Mouse (Mus musculus): ENCODE results near the gene Tpk1.
"Not testable (repeated sequence)": the region's sequence is repeated elsewhere in the genome, so short reads cannot be mapped to it uniquely, and the experiment has no call there.

Tpk1 gene

DNA sequence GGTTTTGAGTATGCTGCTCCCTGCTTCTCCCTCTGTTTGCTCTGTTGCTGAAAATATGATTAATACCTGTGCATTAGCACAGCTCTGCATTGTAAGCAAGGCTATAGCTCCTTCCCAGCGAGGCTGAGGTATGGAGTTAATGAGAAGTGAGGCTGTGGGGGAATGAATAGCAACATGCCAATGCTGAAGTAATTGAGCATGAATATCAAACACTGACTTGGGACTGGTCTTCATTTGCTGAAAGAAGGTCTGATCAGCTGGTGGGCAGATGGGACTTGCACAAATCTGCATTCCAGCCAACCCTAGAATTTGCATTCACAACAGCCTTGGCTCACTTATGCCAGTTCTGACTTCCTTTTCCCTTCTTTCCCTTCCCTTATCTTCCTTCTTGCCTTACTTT is 144.0 kb downstream of the Tpk1 start:
- DNase-seq (ENCODE audit: low spot score in 2 of 2): no peak

DNA sequence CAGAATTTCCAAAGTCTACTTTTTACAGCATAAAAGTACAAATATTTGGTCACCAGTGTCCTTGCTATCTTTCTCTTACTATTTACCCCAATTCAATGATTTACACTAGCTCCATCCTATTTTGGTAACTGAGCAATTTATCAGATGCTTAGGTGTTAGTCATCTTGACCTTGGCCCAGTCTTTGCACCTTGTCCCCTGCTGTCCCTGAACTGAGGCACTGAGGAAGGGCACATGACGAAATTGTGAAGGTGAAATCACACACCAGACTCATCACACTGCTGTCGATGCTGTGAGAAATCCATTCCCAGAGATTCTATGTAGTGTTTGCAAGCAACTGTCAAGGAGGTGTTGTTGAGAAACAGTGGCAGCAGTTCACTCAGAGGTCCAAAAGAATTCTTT is 145.9 kb downstream of the Tpk1 start:
- no peak for DNase-seq (ENCODE audit: low spot score in 2 of 2)

DNA sequence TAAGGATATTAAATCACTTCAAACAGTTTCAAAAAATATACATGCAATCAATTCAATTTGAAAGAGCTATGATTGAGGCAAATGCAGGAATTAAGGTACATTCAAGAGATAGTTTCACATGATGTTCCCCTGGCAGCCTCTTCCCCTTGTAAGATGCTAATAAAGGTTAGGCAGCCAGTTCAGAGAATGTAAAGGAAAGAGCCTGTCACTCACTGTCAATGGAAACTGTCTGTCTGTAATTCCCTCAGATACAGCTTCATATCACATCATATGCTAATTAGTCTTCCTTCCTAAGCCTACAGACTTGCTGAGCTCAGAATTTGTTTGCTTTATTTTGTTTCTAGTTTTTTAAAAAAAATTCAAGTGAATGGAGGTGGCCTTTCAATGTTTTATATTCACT is 147.7 kb downstream of the Tpk1 start:
- DNase-seq (ENCODE audit: low spot score in 2 of 2): no peak

DNA sequence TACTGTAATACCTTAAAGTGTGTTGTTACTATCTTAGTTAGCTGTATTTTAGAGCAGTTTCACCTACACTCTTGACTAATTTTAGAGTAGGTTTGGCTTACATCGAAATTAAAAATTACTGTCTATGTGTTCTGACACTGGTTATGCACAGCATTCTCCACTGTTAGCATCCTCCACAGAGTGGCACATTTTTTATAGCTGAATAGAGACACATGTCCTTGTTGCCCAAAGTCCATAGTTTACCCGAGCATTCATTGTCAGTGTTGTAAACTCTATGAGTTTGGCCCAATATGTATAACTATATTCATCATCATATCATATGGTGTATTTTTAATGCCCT is 148.8 kb downstream of the Tpk1 start:
- no peak for DNase-seq (ENCODE audit: low spot score in 2 of 2)

DNA sequence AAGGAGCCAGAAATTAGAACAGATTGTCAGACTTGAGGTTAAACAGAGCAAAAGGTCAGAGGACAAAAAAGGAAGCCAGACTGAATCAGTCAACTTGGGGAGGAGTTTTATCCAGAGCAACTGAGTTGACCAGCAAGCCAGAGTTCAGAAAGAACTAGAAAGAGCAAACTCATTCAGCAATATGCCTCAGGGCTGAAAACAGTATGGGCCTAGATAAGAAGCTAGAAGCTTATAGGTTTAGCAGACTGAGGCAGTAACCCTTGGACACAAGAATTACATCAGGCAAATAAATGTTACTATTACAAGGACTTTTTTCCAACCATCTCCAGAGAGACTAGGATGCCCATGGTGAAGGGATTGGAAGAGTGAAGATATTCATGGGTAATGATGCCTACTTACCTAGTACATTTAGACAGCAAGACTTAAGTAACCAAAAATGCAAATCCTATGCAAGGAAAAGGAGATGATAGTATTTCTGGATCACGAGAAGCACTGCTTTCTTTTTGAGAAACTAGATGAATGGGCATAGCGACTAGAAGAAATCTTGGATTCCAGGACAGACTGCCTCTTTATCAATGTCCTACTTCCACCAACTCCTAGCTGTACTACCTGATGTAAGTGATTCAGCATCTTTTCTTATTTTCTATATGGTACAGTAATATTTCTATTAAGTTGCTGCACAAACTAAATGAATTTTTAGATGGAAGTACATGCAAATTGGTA is 149.3 kb downstream of the Tpk1 start:
- DNase-seq (ENCODE audit: low spot score in 2 of 2): no peak

DNA sequence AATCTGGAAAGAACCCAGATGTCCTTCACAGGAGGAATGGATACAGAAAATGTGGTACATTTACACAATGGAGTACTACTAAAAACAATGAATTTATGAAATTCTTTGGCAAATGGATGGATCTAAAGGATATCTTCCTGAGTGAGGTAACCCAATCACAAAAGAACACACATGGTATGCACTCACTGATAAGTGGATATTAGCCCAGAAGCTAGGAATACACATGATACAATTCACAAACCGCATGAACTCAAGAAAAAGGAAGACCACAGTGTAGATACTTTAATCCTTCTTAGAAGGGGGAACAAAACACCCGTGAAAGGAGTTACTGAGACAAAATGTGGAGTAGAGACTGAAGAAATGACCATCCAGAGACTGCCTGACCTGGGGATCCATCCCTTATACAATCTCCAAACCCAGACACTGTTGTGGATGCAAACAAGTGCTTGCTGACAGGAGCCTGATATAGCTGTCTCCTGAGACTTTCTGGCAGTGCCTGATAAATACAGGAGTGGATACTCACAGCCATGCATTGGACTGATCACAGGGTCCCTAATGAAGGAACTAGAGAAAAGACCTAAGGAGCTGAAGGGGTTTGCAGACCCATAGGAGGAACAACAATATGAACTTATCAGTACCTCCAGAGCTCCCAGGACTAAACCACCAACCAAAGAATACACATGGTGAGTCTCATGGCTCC is 159.2 kb downstream of the Tpk1 start:
- DNase-seq (ENCODE audit: low spot score in 2 of 2): not testable (repeated sequence)

DNA sequence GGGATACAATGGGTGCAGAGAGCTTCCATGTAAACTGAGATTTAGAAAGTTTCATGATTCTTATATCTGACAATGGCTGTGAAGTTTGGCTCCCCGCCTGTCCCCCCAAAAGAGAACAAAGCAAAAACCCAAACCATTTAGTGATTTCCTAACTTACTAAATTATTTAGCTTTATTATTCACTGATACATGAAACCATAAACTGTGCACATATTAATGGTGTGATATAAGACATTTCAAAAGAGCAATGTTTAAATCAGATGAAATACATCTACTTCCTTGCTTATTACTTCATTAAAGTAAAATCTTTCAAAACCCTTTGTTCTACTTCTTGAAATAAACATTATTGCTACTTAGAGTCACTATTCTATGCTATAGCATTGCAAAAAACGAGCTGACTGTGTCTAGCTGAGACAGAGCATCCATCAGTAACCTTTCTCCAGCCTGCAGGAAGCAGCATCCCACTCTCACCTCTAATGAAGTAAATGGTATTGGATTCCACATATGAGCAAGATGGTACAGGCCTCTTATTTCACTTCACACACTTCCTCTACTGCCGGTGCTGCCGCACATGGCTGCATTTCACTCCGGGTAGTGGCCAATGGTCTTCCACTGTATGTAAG is 161.4 kb downstream of the Tpk1 start:
- no peak for DNase-seq (ENCODE audit: low spot score in 2 of 2)

DNA sequence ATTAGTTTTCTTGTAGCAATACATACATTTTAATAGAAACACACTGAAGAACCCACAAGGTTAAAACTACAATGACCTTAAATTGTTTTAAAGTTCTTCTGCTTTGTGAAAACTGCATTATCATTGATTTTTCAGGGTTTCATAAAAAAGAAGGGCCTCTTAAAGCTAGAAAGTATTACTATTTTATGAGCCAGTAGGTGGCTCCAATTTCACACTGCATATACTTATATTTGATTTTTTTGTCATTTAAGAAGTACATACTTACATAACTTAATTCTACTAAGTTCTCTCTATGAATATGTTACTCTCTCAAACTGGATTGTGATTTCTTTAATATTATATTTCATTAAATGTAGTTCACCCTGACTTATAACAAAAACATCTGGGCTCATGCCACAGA is 173.7 kb downstream of the Tpk1 start:
- DNase-seq (ENCODE audit: low spot score in 2 of 2): no peak

DNA sequence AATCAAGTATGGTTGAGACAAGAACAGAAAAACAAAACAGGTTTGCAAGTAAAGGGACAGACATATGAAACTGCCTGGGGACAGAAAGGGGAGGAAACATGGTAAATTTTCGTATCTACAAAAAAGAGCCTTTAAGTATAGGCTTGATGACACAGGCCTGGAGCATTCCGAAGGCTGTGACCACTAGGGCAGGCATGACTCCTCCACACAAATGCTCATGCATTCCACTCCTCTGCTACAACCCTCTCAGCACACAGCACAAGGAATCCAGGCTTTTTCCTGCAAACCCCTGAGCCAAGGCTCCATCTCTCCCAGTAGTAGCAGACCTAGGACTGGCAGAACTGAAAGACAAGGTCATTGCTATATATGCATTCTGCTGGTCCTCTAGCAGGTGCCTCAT is 179.4 kb downstream of the Tpk1 start:
- no peak for DNase-seq (ENCODE audit: low spot score in 2 of 2)

DNA sequence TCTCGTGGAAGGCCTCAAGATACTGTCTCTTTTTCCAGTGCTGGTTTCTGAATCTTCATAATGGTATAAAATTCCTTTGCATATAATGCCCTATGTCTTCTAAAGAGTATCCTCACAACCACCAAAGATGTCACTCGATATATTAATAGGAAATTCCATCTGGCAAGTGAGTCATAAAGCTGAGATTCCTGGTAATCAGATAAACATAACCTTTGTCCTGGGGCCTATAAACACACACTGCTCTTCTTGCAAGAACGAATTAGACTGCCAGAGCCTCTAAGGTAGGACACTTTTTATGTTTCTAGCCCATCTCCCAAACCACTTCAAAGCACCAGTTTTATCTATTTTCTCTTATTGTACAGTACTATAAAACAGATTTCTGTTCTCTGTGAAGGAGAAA is 185.4 kb downstream of the Tpk1 start:
- no peak for DNase-seq (ENCODE audit: low spot score in 2 of 2)

DNA sequence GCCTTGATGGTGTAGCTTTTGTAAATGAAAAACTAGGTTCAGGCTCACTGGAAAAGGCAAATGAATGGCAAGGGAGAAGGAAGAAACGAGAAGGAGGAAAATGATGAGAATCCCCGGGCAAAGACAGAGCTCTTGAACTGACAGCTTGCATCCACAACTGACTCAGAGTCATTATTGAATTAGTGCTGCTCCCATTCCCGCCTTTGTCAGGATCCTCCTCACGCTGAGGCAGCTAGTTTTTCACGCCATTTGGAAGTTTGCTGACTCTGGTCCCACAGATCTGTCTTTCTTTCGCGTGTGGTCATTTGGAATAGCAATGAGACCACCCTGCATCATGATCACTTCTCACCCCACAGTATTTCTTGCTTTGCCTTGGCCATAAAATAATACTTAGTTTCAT is 187.3 kb downstream of the Tpk1 start:
- no peak for DNase-seq (ENCODE audit: low spot score in 2 of 2)

DNA sequence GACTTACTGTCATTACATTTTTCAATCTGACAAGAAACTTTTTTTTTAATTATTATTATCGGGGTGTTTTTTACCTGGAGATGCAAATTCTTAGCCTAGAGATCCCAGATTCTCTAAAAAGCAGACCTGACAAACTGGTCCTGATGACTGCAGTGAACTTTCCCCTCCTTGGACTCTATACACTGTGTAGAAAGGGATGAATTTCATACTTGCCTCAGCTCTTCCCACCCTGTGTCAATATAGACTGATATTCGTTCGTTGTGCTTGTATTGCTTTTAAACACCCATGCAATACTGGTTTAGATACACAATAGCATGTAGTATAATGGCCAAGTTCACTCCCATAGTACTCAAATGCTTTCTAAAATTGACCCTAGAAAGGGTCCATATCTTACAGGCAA is 189.7 kb downstream of the Tpk1 start:
- no peak for DNase-seq (ENCODE audit: low spot score in 2 of 2)

DNA sequence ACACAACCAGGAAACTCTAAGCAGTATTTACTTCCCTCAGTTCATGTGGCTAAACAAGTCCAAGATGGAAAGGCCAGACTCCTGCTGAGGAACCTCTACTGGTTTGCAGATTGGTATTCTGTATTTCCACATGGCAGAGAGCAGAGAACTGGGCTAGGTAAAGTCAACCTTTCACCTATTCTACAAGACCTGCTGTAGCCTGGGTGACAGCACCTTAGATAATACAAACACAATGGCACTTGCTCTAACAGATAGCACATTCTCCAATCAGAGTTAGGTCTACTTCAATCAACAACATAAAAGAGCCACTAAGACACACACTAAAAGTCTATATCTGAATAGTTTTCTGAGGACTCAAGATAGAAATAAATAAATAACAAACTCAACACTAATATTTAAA is 190.2 kb downstream of the Tpk1 start:
- no peak for DNase-seq (ENCODE audit: low spot score in 2 of 2)

DNA sequence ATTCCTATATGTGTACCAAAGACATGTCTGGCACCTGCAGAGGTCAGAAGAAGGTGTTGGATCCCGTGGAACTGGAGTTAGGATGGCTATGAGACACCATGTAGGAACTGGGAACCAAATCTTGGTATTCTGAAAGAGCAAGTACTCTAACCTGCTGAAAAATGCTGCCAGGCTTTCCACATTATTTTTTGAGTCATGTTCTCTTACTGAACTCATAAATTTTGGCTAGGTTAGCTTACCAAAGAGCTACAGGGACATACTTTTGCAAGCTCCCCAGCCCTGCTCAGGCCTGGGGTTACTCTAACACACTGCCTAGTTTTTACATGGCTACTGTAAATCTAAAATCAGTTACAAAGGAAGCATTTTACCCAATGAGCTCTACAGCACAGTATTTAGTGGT is 194.5 kb downstream of the Tpk1 start:
- DNase-seq (ENCODE audit: low spot score in 2 of 2): no peak

DNA sequence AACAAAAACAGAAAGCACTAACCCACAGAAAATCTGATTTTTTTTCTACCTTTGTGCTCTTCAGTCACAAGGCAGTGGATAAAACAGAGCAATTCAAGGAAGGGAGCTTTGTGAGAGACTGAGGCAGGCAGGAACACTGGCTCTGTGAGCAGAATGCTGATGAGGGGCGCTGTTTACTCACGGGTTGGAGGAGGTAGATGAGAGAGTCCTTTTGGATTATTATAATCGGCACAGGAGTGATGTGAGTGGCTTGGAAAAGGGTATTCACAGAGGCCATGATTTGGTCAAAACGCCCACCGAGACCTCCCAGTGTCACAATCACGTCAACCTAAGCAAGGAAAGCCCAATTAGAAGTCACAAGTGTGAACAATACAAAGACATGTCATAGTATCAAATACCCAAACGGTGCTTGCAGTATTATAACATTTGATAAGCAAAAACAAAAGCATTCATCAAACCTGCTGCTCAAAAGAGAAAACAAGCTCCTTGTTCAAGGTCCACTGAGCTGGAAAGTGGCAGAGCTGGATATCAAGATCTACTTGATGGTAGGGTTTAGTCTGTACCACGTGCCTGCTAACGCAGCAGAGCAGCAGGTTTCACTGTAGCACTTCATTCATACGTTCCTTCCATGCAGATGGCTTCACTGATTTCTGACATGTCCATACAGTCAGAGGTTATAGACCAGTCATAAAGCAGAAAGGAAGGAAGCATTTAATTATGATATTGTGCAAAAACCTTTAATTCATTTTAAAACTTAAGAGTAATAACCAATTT is 197.1 kb downstream of the Tpk1 start:
- no peak for DNase-seq (ENCODE audit: low spot score in 2 of 2)

DNA sequence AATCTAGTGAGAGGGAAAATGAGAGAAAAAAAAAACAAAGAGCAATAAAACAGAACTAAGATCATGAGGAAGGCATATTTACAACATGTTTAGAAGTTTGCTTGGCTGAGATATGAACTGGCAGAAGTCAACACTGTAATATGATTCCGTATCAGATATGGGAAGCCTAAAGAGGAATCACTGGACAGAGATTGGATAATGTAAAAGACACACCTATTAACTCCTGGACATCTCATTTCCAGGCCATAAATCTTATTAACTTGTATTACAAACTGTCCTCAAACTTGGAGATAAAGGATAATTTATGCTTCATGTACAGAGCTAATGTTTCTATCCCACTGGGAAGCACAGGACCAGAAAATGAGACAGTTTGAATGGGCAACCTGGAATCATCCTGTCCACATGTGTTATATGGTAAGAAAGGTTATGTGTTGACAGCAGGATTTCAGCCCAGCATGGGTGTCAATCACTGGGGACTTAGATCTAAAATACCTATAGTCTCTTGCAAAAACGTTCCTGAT is 203.2 kb downstream of the Tpk1 start:
- no peak for DNase-seq (ENCODE audit: low spot score in 2 of 2)

DNA sequence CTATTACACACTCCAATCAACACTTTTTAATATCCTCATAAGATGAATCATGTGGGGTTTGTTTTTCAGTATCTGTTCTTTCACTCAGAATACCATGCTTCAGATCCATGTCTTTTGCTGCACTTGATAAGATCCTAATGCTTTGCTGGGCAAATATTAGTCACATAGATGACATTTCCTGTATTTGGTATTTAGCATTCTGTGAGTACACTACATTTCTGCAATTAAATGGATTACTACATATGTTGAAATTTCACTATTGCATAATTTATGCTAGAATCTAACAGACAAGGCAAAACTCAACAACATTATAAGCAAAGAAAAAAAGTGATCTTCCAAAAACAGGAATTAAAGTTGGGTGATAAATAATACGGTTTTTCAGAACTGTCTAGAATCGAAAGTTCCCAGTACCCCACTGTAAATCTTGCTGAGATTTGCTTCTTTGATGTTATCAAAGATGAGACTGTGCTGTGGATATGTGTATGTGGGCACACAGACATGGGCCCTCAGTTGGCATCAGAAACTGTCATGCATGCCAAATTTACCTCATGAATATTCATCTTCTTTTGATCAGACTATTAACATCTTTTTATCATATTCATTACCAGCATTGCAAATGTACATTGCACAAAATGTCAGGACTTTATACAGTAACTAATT is 203.8 kb downstream of the Tpk1 start:
- DNase-seq (ENCODE audit: low spot score in 2 of 2): no peak

DNA sequence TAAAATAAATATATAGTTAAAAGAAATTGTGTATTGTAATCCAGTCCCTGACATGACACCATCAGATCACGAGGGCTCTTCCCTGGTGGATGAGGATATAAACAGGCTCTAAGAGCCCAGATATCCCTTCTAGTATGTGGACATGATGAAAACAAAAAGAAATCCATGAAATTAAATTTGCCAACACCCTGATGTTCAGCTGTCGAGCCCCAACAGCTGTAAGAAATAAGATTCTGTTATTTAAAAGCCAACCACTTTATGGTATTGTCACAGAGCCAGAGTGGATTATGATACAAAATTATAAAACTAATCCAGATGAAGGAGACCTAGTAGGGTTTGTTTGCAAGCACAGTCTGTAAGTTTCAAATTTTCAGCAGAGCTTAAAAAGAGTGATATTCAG is 207.0 kb downstream of the Tpk1 start:
- no peak for DNase-seq (ENCODE audit: low spot score in 2 of 2)

DNA sequence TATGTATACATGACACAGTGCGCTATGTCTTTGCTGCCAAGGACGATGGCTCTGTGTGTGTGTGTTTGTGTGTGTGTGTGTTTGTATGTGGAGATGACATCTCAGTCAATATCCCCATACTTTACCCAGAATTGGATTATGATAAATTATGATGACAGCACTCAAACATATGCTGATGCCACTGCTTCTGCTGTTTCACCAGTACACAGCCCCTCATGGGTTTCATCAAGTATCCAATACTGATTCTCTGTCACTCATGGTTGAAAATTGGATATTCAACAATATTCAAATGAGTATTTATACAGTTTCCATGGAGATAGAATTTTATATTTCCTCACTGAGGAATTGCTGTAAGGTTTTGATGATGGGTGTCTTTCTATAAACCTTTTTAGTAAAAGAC is 208.1 kb downstream of the Tpk1 start:
- DNase-seq (ENCODE audit: low spot score in 2 of 2): no peak

DNA sequence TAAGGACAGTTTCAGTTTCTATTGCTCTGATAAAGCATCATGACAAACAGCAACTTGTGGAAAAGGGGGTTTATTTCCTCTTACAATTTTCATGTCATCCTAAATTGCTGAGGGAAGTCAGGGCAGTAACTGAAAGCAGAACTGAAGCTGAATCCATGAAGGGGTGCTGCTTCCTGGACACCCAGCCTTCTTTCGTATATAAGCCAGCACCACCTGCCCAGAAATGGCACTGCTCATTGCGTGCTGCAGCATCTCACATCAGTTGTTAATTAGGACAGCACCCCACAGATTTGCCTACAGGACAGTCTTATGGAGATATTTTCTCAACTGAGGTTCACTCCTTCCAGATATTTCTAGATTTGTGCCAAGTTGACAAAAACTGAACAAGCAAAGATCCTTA is 216.6 kb downstream of the Tpk1 start:
- DNase-seq (ENCODE audit: low spot score in 2 of 2): no peak

DNA sequence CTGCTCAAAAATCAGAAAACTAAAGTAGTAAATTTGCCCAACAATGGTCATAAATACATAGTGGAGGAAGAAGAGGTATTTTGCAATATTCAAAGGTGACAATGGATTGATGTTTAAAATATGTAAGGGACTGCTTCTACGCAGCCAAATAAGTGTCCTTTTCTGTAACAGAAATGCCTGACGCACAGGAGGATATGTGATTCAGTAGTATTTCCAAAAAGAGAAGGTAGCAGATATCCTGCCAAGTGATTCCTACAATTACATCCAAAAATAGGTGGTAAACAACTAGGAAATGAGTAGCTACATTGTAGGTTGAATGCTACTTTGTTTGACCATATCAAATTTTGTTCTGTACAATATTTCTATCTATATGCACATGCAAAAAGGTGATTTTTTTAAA is 220.2 kb downstream of the Tpk1 start:
- DNase-seq (ENCODE audit: low spot score in 2 of 2): no peak

DNA sequence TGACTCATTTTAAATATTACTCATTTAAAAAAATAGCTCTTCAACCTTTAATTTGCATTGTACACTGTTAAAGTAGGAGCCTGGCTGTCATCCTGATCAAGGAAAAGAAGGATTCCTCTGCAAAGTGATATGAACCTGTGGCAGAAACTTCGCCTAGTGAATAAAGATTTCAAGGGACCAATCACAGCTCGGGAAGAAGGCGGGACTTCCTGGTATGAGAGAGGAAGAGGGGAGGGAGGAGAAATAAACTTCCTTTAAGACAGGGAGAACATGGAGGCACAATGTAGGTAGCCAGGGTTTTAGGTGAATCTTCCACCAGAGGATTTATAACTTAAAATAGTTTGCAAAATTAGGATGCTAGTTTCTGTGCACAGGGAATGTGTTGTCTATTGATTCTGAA is 223.9 kb downstream of the Tpk1 start:
- DNase-seq (ENCODE audit: low spot score in 2 of 2): no peak
